Mouse (Mus musculus) left cerebral cortex, postnatal 25 days (tissue): ENCODE results near the gene Bckdha. TPM values are rescaled to one million over a fixed set of nuclear protein-coding genes. Genes with fewer than 3 reads are reported as not detected.
A peak's percentile ranks its signal among the peaks of the same experiment; 100 is the strongest.

ENCODE experiments used
- DNase-seq, 2 experiments: peaks; one replicate each; pipeline ENCODE4 v3.0.0; 2022; ENCODE audit warnings: low spot score in 2 of 2, mixed read lengths in 1 of 2
- intact Hi-C: fragments of 180-260 bp; cut with DNase I; formaldehyde crosslinking; loops from one replicate; pipeline ENCODE4 v1.15.1; 2025
- total RNA-seq, 2 experiments: library from RNA; stranded (reverse); gene quantifications; 2 replicates each; pipeline ENCODE4 v1.2.3; 2021

Gene Bckdha
- total RNA-seq, 2 experiments from 2014 or later, result 31.8 to 33.8 TPM

GRCm38 (mm10) chr7:25684659-25685058 lies 25.9 kb upstream of the Bckdha start:
- intact Hi-C loops, result no loop called here
- DNase-seq, result no peak

DNA sequence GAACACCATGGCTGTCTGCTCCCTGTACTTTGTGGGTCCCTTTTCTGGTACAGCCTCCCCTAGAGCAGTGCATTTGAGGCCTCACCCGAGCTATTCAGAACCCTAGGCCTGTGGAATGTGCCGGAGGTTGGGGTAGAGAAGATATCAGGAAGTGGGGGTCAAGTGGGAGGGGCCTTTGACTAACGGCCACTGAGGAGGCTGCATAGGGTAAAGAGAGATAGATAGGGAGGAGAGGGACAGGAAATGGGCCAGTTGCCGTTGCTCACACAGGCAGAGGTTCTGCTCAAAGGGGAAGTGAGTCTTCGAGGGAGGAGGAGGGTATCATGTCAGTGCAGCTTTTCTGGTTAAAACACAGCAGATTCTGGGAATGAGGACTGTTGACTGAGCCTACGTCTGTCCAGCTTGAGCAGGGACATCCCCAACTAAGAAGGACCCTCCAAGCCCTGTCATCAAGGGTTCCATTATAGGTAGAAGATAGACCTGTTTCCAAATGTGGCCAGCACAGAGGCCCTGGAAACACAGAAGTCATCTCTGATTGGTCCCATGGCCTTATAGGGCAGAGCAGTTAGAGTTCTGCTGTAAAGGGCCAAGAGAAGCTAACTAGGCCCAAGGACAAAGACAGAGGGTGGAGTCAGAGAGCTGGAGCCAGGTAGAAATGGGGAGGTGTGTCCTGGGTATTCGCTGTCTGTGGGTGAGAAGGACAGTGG lies 24.8 kb upstream of the Bckdha start:
- intact Hi-C loops, result no loop called here
- DNase-seq, result no peak

- intact Hi-C loops, result loop anchor here (2.0 kb wide), 1 partner anchor 29 kb away; no protein-coding TSS in a partner anchor
- DNase-seq, result no peak
These were observed 22.8 kb upstream of the Bckdha start for GRCm38 (mm10) chr7:25681341-25682231.

GRCm38 (mm10) chr7:25680514-25681258 lies 21.9 kb upstream of the Bckdha start, which contains the start of gene B9d2:
B9d2 (plus strand) TSS chr7:25680780.
- intact Hi-C loops, result loop anchor here (2.0 kb wide), 1 partner anchor 30 kb away; no protein-coding TSS in a partner anchor
- DNase-seq, result peak; percentile 96

- no peak for DNase-seq
- intact Hi-C loops, result loop anchor here (2.0 kb wide), 1 partner anchor 31 kb away; no protein-coding TSS in a partner anchor
These were observed 21.2 kb upstream of the Bckdha start for GRCm38 (mm10) chr7:25679971-25680370.

GRCm38 (mm10) chr7:25677013-25677412 lies 18.2 kb upstream of the Bckdha start:
- intact Hi-C loops, result no loop called here
- no peak for DNase-seq

DNA sequence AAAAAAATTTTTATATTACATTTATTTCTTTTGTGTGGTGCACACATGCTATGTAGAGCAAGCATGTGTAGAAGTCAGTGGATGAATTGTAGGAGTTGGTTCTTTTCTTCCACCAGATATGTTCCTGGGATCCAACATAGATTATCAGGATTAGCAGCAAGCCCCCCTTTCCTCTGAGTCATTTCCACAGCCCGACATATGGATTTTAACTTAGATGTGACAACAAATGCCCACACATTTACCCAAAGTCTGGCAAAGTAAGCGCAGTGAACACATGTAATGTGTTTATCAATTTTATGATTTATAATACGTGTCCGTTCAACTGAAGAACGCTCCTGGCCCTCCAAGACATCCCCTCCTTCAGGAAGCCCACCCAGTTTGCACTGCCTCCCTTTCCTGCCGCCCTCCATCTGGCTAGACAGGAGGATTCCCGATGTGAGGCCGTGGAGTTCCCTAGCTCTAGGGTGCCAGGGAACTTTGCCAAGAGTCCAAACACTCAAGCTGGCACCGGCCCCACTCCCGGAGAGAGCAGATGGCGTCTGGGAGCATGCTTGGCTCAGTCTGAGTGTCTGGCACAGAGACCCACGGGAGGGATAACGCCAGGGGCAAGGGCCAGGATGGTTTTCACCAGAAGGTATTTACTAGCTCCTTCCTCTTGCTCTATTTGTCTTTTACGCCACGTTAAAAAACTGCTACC lies 17.5 kb upstream of the Bckdha start:
- DNase-seq, result peak; percentile 92 to 96
- intact Hi-C loops, result loop anchor here (1.0 kb wide), 1 partner anchor 17 kb away; the partner anchor contains the start of gene Exosc5

- no peak for DNase-seq
- intact Hi-C loops, result no loop called here
These were observed 16.6 kb upstream of the Bckdha start for GRCm38 (mm10) chr7:25675405-25675804.

GRCm38 (mm10) chr7:25674719-25675300 lies 16.0 kb upstream of the Bckdha start, which contains the start of gene Tmem91:
Tmem91 (minus strand) TSS chr7:25675166.
- DNase-seq, result no peak
- intact Hi-C loops, result no loop called here

DNA sequence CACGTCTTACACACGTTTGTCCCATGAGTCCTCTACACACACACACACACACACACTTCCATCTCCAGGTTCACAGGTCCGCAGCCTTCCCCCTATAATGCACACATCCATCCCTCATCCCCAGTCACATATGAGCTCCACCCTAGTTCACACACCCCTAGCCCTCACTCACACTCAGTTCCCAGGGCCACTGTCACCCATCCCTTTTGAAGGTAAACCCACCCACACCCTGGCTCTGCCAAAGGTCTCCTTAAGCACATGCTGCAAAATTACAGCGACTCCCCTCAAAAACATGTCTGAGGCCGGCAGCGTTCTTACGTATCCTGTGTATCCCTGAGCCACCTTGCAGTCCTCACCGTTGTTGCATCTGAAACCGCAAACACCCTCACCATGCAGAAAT lies 15.5 kb upstream of the Bckdha start:
- intact Hi-C loops, result no loop called here
- DNase-seq, result no peak

- no peak for DNase-seq
These were observed 13.7 kb upstream of the Bckdha start for GRCm38 (mm10) chr7:25672442-25672841.

DNA sequence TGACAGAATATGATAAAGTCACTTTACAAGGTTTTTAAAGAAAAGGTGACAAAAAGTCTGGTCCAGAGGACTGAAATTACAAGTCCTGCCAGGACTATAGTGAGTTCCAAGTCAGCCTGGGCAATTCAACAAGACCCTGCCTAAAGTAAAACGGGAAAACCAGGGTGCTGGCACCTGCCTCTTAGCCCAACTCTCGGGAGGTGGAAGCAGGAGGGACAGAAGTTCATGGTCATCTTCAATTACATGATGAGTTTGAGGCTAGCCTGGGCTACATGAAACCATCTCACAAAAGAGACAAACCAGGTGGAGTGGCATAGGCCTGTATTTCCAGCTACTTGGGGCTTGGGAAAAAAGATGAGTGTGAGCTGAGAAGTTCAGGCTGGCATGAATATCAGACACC lies 12.9 kb upstream of the Bckdha start:
- DNase-seq, result no peak
- intact Hi-C loops, result no loop called here

More at GRCm38 (mm10) chr7:25672442-25672841, 13.7 kb upstream of the Bckdha start:
- intact Hi-C loops, result no loop called here

- intact Hi-C loops, result no loop called here
These were observed 11.3 kb upstream of the Bckdha start for GRCm38 (mm10) chr7:25670096-25670495.

DNA sequence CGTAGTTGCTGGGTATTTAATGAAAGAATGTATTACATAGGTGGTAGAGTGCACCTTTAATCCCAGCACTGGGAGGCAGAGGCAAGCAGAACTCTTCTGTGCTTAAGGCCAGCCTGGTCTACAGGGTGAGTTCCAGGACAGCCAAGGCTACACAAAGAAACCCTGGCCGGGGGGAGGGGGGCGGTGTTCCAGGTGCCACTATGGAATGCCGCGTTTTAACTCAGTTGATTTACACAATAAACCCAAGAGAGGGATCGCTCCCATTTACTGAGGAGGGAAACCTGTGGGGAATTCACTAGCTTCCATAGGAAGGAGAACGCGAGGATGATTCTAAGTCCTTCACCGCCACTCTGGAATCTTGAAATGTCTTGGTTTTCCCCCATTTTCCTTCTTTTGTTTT lies 10.8 kb upstream of the Bckdha start:
- intact Hi-C loops, result no loop called here
- DNase-seq, result no peak

More at GRCm38 (mm10) chr7:25670096-25670495, 11.3 kb upstream of the Bckdha start:
- DNase-seq, result no peak

GRCm38 (mm10) chr7:25669158-25669557 lies 10.4 kb upstream of the Bckdha start:
- intact Hi-C loops, result no loop called here
- no peak for DNase-seq

GRCm38 (mm10) chr7:25666381-25666780 lies 7.6 kb upstream of the Bckdha start:
- intact Hi-C loops, result no loop called here

DNA sequence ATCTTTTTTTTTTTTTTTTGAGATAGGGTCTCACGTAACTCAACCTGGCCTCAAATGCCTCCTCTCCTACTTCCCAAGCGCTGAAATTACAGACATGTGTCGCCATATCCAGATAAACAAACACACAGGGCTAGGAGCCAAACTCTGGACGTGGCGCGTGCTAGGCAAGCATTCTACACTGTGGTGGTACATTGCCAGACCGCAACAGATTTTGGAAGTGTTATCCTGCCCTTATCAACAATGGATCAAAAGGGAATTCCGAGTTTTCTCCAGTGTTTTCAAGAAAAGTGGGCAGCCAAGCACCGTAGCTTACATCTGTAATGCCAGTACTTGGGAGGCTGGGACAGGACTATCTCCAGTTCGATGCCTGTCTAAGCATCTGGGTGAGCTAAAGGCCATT lies 996 bp downstream of the Bckdha start:
- no peak for DNase-seq
- intact Hi-C loops, result no loop called here

More at GRCm38 (mm10) chr7:25666381-25666780, 7.6 kb upstream of the Bckdha start:
- no peak for DNase-seq

- intact Hi-C loops, result no loop called here
- DNase-seq, result no peak
These were observed 3.0 kb downstream of the Bckdha start for GRCm38 (mm10) chr7:25655601-25656428.
